Mouse (Mus musculus): ENCODE measurements around the gene Tpm1. TPM values are rescaled to one million over a fixed set of nuclear protein-coding genes. Genes with fewer than 3 reads are reported as not detected.

Tpm1 gene
- polyA plus RNA-seq, 1 experiment from 2014 or later: 320 TPM

DNA sequence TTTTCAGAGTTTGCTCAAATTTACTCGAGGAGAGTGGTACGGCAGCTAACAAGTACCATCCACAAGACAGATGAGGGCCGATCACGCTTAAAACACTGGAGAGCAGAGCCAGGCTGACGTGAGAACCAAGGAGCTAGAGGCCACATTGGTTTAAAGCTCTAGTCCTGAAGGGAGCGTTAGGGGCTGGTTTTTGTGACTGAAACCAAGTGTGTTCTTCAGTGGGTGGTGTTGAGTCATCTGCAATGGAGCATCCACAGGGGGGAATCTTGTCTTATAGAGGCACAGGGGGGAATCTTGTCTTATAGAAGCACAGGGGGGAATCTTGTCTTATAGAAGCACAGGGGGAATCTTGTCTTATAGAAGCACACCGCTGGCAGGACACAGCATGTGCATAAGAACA is 22.3 kb downstream of the Tpm1 start:
- 95% methylated on average over 7 of the region's 7 CpGs for WGBS
- no peak overlapping the region for H3K4me2 ChIP-seq (ENCODE audit: low read depth, low read length, severe bottlenecking)
- no peaks in the 10 kb centered on the region for H3K4me1 ChIP-seq (replicated peaks; ENCODE audit: control insufficient read depth, insufficient read depth, low read length)
- H3K27me3 ChIP-seq (ENCODE audit: control insufficient read depth, insufficient read depth, low read length): no peaks in the 10 kb centered on the region
- DNase-seq (ENCODE audit: low spot score) (no peak), ATAC-seq (replicated peaks; ENCODE audit: low FRiP score) (no peak)
- H3K27ac ChIP-seq (ENCODE audit: low read depth, low read length): no peak overlapping the region
- no peaks in the 10 kb centered on the region; the same call in 1 of the 2 replicates for H3K36me3 ChIP-seq (ENCODE audit: control insufficient read depth, insufficient read depth, low read length)
- no peak overlapping the region for H3K9ac ChIP-seq (ENCODE audit: low read length)
- no peaks in the 10 kb centered on the region for H3K9me3 ChIP-seq (ENCODE audit: control insufficient read depth, low read length)
- H3K4me3 ChIP-seq (ENCODE audit: low read depth, low read length): no peak overlapping the region

DNA sequence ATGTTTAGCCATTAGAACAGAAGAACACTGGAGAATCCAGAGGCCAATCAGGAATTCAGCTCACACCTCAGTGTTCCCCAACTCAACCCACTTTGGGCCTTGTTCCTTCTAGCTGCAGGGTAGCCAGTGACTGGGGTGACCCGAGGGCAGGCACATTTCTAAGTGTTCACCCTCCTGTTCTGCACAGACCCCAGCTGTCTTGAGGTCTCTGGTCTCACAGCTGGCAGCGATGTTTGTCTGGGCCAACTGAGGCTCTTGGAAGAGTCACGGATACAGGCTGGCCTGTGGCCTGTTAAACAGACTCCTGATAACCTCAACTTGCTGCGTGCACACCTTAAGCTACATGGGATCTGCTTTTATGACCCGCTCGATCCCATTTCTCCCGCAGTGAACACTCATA is 23.1 kb downstream of the Tpm1 start:
- Histone ChIP-seq H3K4me2 (ENCODE audit: low read depth, low read length, severe bottlenecking) (no peak overlapping the region), H3K36me3 (ENCODE audit: control insufficient read depth, insufficient read depth, low read length) (no peaks in the 10 kb centered on the region; the same call in 1 of the 2 replicates), H3K27ac (ENCODE audit: low read depth, low read length) (no peak overlapping the region), H3K9me3 (ENCODE audit: control insufficient read depth, low read length) (no peaks in the 10 kb centered on the region), H3K4me3 (ENCODE audit: low read depth, low read length) (no peak overlapping the region), H3K9ac (ENCODE audit: low read length) (no peak overlapping the region), H3K4me1 (replicated peaks; ENCODE audit: control insufficient read depth, insufficient read depth, low read length) (no peaks in the 10 kb centered on the region), H3K27me3 (ENCODE audit: control insufficient read depth, insufficient read depth, low read length) (no peaks in the 10 kb centered on the region)
- ATAC-seq (replicated peaks; ENCODE audit: low FRiP score) (no peak), DNase-seq (ENCODE audit: low spot score) (no peak)
- 94% methylated on average over 7 of the region's 7 CpGs for WGBS

DNA sequence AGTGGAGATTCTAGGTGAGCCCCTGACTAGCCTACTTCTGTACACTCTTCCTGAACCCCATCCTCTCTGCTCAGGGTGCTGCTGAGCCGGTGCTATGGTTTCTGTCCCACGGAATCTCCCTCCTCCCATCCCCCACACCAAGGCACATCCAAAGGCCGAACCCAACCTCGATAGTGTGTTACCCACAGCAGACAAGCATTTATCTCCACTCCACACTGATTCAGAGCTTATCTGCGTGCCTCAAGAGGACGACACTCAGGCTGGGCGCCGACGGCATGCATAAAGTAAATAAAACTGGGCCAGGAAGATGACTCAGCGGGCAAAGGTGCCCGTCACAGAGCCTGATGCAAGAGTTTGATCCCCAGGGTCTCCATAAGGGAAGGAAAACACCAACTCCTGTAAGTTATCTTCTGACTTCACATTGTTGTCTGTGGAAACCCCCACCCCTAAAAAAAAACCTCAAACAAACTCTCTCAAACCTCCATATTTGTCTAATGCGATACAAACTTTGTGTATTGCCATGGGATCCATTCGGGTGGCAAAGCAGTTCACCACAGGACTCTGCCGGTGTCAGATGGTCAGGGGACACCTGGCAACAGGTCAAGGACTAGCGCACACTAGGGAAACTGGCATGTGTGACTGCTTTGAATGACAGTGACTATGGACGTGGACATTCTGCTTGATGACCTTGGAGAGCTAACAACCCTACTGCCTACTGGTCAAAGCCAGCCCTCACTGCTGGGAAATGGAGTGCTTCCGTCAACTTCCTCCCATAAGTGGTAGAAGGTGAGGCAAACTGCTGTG is 24.1 kb downstream of the Tpm1 start:
- WGBS: 92% methylated on average over 17 of the region's 17 CpGs
- no peak for DNase-seq (ENCODE audit: low spot score)
- no peaks in the 10 kb centered on the region for H3K27me3 ChIP-seq (ENCODE audit: control insufficient read depth, insufficient read depth, low read length)
- H3K9ac ChIP-seq (ENCODE audit: low read length): no peak overlapping the region
- no peak for ATAC-seq (replicated peaks; ENCODE audit: low FRiP score)
- H3K4me1 ChIP-seq (replicated peaks; ENCODE audit: control insufficient read depth, insufficient read depth, low read length): no peaks in the 10 kb centered on the region
- H3K27ac ChIP-seq (ENCODE audit: low read depth, low read length): no peak overlapping the region
- H3K9me3 ChIP-seq (ENCODE audit: control insufficient read depth, low read length): no peaks in the 10 kb centered on the region
- no peak overlapping the region for H3K4me3 ChIP-seq (ENCODE audit: low read depth, low read length)
- H3K36me3 ChIP-seq (ENCODE audit: control insufficient read depth, insufficient read depth, low read length): no peaks in the 10 kb centered on the region; the same call in 1 of the 2 replicates
- H3K4me2 ChIP-seq (ENCODE audit: low read depth, low read length, severe bottlenecking): no peak overlapping the region

DNA sequence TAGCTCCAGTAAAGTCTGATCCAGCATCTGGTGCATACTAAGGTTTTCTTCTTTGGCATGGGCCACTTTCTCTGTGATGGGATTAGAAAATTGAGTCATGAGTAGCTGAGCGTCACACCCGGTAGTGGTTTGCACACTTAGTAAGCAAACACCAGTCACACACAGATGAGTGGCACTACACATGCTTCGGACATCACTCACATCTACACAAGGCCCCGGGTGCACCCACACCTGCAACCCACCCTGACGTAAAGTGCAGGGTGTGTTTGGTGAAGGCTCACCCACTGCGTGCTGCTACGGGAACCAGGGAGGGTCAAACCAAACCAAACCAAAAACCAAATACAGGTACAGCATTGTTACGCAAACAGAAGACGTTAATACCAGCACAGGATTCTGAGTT is 25.8 kb downstream of the Tpm1 start:
- H3K9me3 ChIP-seq (ENCODE audit: control insufficient read depth, low read length): no peaks in the 10 kb centered on the region
- no peak overlapping the region for H3K4me2 ChIP-seq (ENCODE audit: low read depth, low read length, severe bottlenecking)
- H3K4me1 ChIP-seq (replicated peaks; ENCODE audit: control insufficient read depth, insufficient read depth, low read length): no peaks in the 10 kb centered on the region
- no peak overlapping the region for H3K27ac ChIP-seq (ENCODE audit: low read depth, low read length)
- H3K27me3 ChIP-seq (ENCODE audit: control insufficient read depth, insufficient read depth, low read length): no peaks in the 10 kb centered on the region
- no peak overlapping the region for H3K4me3 ChIP-seq (ENCODE audit: low read depth, low read length)
- ATAC-seq (replicated peaks; ENCODE audit: low FRiP score) (no peak), DNase-seq (ENCODE audit: low spot score) (no peak)
- 96% methylated on average over 9 of the region's 9 CpGs for WGBS
- H3K36me3 ChIP-seq (ENCODE audit: control insufficient read depth, insufficient read depth, low read length): no peaks in the 10 kb centered on the region; the same call in 1 of the 2 replicates
- no peak overlapping the region for H3K9ac ChIP-seq (ENCODE audit: low read length)

DNA sequence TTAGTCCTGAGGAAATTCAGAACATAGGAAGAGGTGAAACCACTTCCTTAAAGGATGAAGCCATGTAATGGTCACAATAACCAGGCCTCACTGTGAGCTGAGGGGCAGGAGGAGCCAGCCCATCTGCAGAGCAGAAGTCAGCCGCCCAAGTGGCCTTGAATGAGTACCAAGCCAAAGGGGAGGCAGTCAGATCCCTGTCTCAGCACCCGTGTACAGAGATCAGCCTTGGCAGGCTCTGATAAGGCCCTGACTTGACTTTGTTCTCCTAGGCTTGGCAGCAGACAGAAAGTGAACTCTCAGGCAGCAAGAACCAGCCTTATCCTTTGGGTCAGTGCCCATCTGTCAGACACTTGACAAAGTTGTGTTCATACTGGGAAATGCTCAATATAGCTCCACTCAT is 29.1 kb downstream of the Tpm1 start:
- Histone ChIP-seq H3K4me1 (replicated peaks; ENCODE audit: control insufficient read depth, insufficient read depth, low read length) (no peaks in the 10 kb centered on the region), H3K27ac (ENCODE audit: low read depth, low read length) (no peak overlapping the region), H3K27me3 (ENCODE audit: control insufficient read depth, insufficient read depth, low read length) (no peaks in the 10 kb centered on the region), H3K4me2 (ENCODE audit: low read depth, low read length, severe bottlenecking) (no peak overlapping the region), H3K9me3 (ENCODE audit: control insufficient read depth, low read length) (no peaks in the 10 kb centered on the region), H3K4me3 (ENCODE audit: low read depth, low read length) (no peak overlapping the region), H3K9ac (ENCODE audit: low read length) (no peak overlapping the region), H3K36me3 (ENCODE audit: control insufficient read depth, insufficient read depth, low read length) (no peaks in the 10 kb centered on the region)
- ATAC-seq (replicated peaks; ENCODE audit: low FRiP score) (no peak), DNase-seq (ENCODE audit: low spot score) (no peak)
- 81% methylated on average over 2 of the region's 2 CpGs for WGBS

DNA sequence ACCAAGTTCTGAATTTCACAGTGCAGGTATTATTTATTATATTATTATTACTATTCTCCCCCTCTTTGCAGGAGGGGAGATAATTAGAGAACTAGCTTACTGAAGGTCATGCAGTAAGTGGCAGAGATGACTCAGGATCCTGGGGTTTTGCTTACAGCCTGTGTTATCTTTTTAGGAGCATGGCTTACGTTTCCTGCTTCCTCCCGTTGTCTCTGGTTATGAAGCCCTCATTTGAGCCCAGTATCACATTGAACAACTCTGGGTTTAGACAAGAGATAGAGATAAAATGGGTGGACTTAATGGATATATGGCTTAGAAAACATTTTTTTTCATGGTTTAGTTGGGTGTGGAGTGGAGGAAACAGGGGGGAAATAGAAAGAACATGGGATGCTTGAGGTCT is 35.7 kb downstream of the Tpm1 start:
- Histone ChIP-seq H3K4me3 (ENCODE audit: low read depth, low read length) (no peak overlapping the region), H3K9me3 (ENCODE audit: control insufficient read depth, low read length) (no peaks in the 10 kb centered on the region), H3K27me3 (ENCODE audit: control insufficient read depth, insufficient read depth, low read length) (no peaks in the 10 kb centered on the region), H3K4me2 (ENCODE audit: low read depth, low read length, severe bottlenecking) (no peak overlapping the region), H3K27ac (ENCODE audit: low read depth, low read length) (no peak overlapping the region), H3K4me1 (replicated peaks; ENCODE audit: control insufficient read depth, insufficient read depth, low read length) (no peaks in the 10 kb centered on the region), H3K9ac (ENCODE audit: low read length) (no peak overlapping the region), H3K36me3 (ENCODE audit: control insufficient read depth, insufficient read depth, low read length) (no peaks in the 10 kb centered on the region)
- ATAC-seq (replicated peaks; ENCODE audit: low FRiP score) (no peak), DNase-seq (ENCODE audit: low spot score) (no peak)
- WGBS: 72% methylated on average over 2 of the region's 2 CpGs

DNA sequence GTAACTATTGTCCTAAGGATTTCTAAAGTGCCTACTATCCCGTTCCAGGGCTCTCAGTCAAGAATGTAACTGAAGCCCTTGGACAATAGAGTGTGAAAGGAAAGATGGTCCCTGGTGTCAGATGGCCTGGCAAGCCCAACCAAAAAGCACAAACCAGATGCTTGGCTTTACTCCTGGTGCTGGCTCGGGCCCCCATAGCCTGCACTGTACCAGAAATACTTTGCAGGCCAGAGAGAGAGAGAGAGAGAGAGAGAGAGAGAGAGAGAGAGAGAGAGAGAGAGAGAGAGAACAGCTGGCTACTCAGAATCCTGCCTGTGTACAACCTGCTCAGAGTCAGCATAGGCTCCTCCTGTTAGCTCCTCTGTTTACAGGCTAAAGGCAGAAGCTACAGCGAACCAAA is 36.7 kb downstream of the Tpm1 start:
- H3K9ac ChIP-seq (ENCODE audit: low read length): no peak overlapping the region
- no peak overlapping the region for H3K27ac ChIP-seq (ENCODE audit: low read depth, low read length)
- ATAC-seq (replicated peaks; ENCODE audit: low FRiP score) (no peak), DNase-seq (ENCODE audit: low spot score) (no peak)
- H3K4me1 ChIP-seq (replicated peaks; ENCODE audit: control insufficient read depth, insufficient read depth, low read length): no peaks in the 10 kb centered on the region
- no peaks in the 10 kb centered on the region for H3K27me3 ChIP-seq (ENCODE audit: control insufficient read depth, insufficient read depth, low read length)
- no peak overlapping the region for H3K4me3 ChIP-seq (ENCODE audit: low read depth, low read length)
- no peak overlapping the region for H3K4me2 ChIP-seq (ENCODE audit: low read depth, low read length, severe bottlenecking)
- no peaks in the 10 kb centered on the region for H3K9me3 ChIP-seq (ENCODE audit: control insufficient read depth, low read length)
- WGBS: 48% methylated on average over 3 of the region's 3 CpGs
- no peaks in the 10 kb centered on the region for H3K36me3 ChIP-seq (ENCODE audit: control insufficient read depth, insufficient read depth, low read length)

DNA sequence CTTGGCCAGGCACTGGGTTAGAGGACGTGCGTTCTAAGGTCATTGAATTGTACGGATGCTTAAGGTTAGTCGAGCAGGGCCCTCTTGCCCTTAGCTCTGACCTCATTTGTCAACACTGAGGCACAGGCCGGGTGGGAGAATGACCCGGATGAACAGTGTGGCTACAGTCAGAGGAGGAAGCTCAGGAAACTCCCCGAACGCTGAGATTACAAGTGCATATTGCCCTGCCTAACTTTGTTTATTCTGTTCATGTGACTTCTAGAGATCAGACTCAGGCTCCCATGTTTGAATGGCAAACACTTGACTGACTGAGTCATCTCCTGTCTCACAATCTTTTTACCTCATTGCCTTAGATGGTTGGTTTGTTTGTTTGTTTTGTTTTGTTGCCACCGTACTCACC is 37.7 kb downstream of the Tpm1 start:
- no peaks in the 10 kb centered on the region for H3K36me3 ChIP-seq (ENCODE audit: control insufficient read depth, insufficient read depth, low read length)
- H3K4me1 ChIP-seq (replicated peaks; ENCODE audit: control insufficient read depth, insufficient read depth, low read length): no peaks in the 10 kb centered on the region
- no peak overlapping the region for H3K9ac ChIP-seq (ENCODE audit: low read length)
- WGBS: 85% methylated on average over 9 of the region's 9 CpGs
- no peak overlapping the region for H3K4me3 ChIP-seq (ENCODE audit: low read depth, low read length)
- no peak overlapping the region for H3K27ac ChIP-seq (ENCODE audit: low read depth, low read length)
- no peak overlapping the region for H3K4me2 ChIP-seq (ENCODE audit: low read depth, low read length, severe bottlenecking)
- DNase-seq (ENCODE audit: low spot score) (no peak), ATAC-seq (replicated peaks; ENCODE audit: low FRiP score) (no peak)
- H3K9me3 ChIP-seq (ENCODE audit: control insufficient read depth, low read length): no peaks in the 10 kb centered on the region
- no peaks in the 10 kb centered on the region for H3K27me3 ChIP-seq (ENCODE audit: control insufficient read depth, insufficient read depth, low read length)

DNA sequence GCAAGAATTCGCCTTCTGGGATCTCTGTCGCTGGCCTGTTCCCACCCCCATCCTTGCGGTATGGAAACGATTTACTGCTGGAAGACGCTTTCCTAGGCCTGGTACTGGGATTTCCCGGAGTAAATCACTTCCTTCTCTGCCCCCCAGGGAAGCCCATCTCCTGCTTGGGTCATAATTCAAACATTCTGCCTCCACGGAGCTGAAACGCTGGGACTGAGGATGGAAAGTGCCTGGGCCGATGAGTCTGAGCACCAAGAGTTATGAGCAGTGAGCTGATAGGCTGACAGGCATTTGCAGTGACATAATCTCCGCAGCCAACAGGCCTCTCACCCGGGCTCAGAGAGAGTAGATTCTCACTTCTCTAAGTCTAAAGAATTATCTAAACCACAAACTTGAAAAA is 40.4 kb downstream of the Tpm1 start:
- Histone ChIP-seq H3K4me1 (replicated peaks; ENCODE audit: control insufficient read depth, insufficient read depth, low read length) (no peaks in the 10 kb centered on the region), H3K9ac (ENCODE audit: low read length) (no peak overlapping the region), H3K27ac (ENCODE audit: low read depth, low read length) (no peak overlapping the region), H3K27me3 (ENCODE audit: control insufficient read depth, insufficient read depth, low read length) (no peaks in the 10 kb centered on the region), H3K36me3 (ENCODE audit: control insufficient read depth, insufficient read depth, low read length) (no peaks in the 10 kb centered on the region), H3K4me3 (ENCODE audit: low read depth, low read length) (no peak overlapping the region), H3K4me2 (ENCODE audit: low read depth, low read length, severe bottlenecking) (no peak overlapping the region), H3K9me3 (ENCODE audit: control insufficient read depth, low read length) (no peaks in the 10 kb centered on the region)
- ATAC-seq (replicated peaks; ENCODE audit: low FRiP score): no peak
- DNase-seq (ENCODE audit: low spot score): no peak
- 62% methylated on average over 11 of the region's 11 CpGs for WGBS
